In genomic region chr5:74775596-74775995, GRCm38 (mm10) we compare ENCODE assay signal across 17 mouse cellular contexts.
"Had no signal": no experiment of that assay in that cellular context is flagged by ENCODE, and none has a peak within 500 bp of the region (broad histone marks: within the 10 kb centered on the region; RNA-seq: fewer than 3 reads in every experiment).

No protein-coding gene starts in this region.

- H3K36me3 ChIP-seq: midbrain, embryonic 10.5 days; midbrain, embryonic 12.5 days; neural tube, embryonic 13.5 days; neural tube, embryonic 15.5 days had no signal

- H3K4me3 ChIP-seq: midbrain, embryonic 10.5 days; midbrain, embryonic 12.5 days; myocyte; neural tube, embryonic 13.5 days; neural tube, embryonic 15.5 days had no signal

- H3K27ac ChIP-seq: midbrain, embryonic 10.5 days; midbrain, embryonic 12.5 days; neural tube, embryonic 13.5 days; neural tube, embryonic 15.5 days had no signal

- H3K4me1 ChIP-seq: midbrain, embryonic 12.5 days; neural tube, embryonic 13.5 days; neural tube, embryonic 15.5 days had no signal

- H3K27me3 ChIP-seq: midbrain, embryonic 12.5 days; neural tube, embryonic 13.5 days; neural tube, embryonic 15.5 days had no signal

- H3K9me3 ChIP-seq: midbrain, embryonic 10.5 days; midbrain, embryonic 12.5 days; neural tube, embryonic 13.5 days; neural tube, embryonic 15.5 days had no signal

- DNase-seq: lung, embryonic 14.5 days; lung, postnatal 10 days; lung, postnatal 4 days; midbrain, embryonic 14.5 days; retina, postnatal 1 day; right cerebral cortex, adult 18-20 months; right cerebral cortex, postnatal 25 days; right cerebral cortex, postnatal 4 days; spleen, adult 18-20 months; thymus, adult 18-20 months; thymus, postnatal 25 days; thymus, postnatal 4 days had no signal
